Mouse (Mus musculus): ENCODE results near the gene Cela3b. TPM values are rescaled to one million over a fixed set of nuclear protein-coding genes. Genes with fewer than 3 reads are reported as not detected.

Gene Cela3b
- polyA plus RNA-seq, 1 experiment from 2014 or later: not detected

- DNase-seq (ENCODE audit: low spot score): no peak
- Histone ChIP-seq H3K27me3 (ENCODE audit: control insufficient read depth, insufficient read depth, low read length) (no peaks in the 10 kb centered on the region), H3K4me3 (ENCODE audit: low read depth, low read length) (no peak overlapping the region), H3K9ac (ENCODE audit: low read length) (peak overlapping the region; percentile 55; the same call in 1 of the 2 replicates), H3K27ac (ENCODE audit: low read depth, low read length) (no peak overlapping the region), H3K4me1 (replicated peaks; ENCODE audit: control insufficient read depth, insufficient read depth, low read length) (peaks cover 20% of the 10 kb centered on the region), H3K36me3 (ENCODE audit: control insufficient read depth, insufficient read depth, low read length) (no peaks in the 10 kb centered on the region), H3K4me2 (ENCODE audit: low read depth, low read length, severe bottlenecking) (no peak overlapping the region), H3K9me3 (ENCODE audit: control insufficient read depth, low read length) (no peaks in the 10 kb centered on the region)
- 78% methylated on average over 2 of the region's 2 CpGs for WGBS
- ATAC-seq (replicated peaks; ENCODE audit: low FRiP score): no peak
Observed at GRCm38 (mm10) chr4:137467525-137467924, 37.2 kb upstream of the Cela3b start.

GRCm38 (mm10) chr4:137466991-137467390 lies 36.7 kb upstream of the Cela3b start:
- H3K4me1 ChIP-seq (replicated peaks; ENCODE audit: control insufficient read depth, insufficient read depth, low read length): peaks cover 20% of the 10 kb centered on the region
- H3K9me3 ChIP-seq (ENCODE audit: control insufficient read depth, low read length): no peaks in the 10 kb centered on the region
- H3K27me3 ChIP-seq (ENCODE audit: control insufficient read depth, insufficient read depth, low read length): no peaks in the 10 kb centered on the region
- H3K27ac ChIP-seq (ENCODE audit: low read depth, low read length): no peak overlapping the region
- WGBS: 76% methylated on average over 4 of the region's 4 CpGs
- H3K9ac ChIP-seq (ENCODE audit: low read length): no peak overlapping the region
- DNase-seq (ENCODE audit: low spot score) (no peak), ATAC-seq (replicated peaks; ENCODE audit: low FRiP score) (no peak)
- H3K4me3 ChIP-seq (ENCODE audit: low read depth, low read length): no peak overlapping the region
- no peak overlapping the region for H3K4me2 ChIP-seq (ENCODE audit: low read depth, low read length, severe bottlenecking)
- H3K36me3 ChIP-seq (ENCODE audit: control insufficient read depth, insufficient read depth, low read length): no peaks in the 10 kb centered on the region

GRCm38 (mm10) chr4:137465125-137465787 lies 34.9 kb upstream of the Cela3b start:
- H3K4me1 ChIP-seq (replicated peaks; ENCODE audit: control insufficient read depth, insufficient read depth, low read length): peaks cover 17% of the 10 kb centered on the region
- no peak for ATAC-seq (replicated peaks; ENCODE audit: low FRiP score)
- H3K9ac ChIP-seq (ENCODE audit: low read length): no peak overlapping the region
- no peak for DNase-seq (ENCODE audit: low spot score)
- no peaks in the 10 kb centered on the region for H3K9me3 ChIP-seq (ENCODE audit: control insufficient read depth, low read length)
- H3K27ac ChIP-seq (ENCODE audit: low read depth, low read length): no peak overlapping the region
- no peaks in the 10 kb centered on the region for H3K27me3 ChIP-seq (ENCODE audit: control insufficient read depth, insufficient read depth, low read length)
- WGBS: 74% methylated on average over 13 of the region's 13 CpGs
- no peaks in the 10 kb centered on the region for H3K36me3 ChIP-seq (ENCODE audit: control insufficient read depth, insufficient read depth, low read length)
- no peak overlapping the region for H3K4me3 ChIP-seq (ENCODE audit: low read depth, low read length)
- no peak overlapping the region for H3K4me2 ChIP-seq (ENCODE audit: low read depth, low read length, severe bottlenecking)

- Histone ChIP-seq H3K4me3 (ENCODE audit: low read depth, low read length) (no peak overlapping the region), H3K27me3 (ENCODE audit: control insufficient read depth, insufficient read depth, low read length) (no peaks in the 10 kb centered on the region), H3K4me1 (replicated peaks; ENCODE audit: control insufficient read depth, insufficient read depth, low read length) (0 out of 2 replicates have a peak, but pooled peaks cover 2% of the 10 kb centered on the region), H3K4me2 (ENCODE audit: low read depth, low read length, severe bottlenecking) (no peak overlapping the region), H3K36me3 (ENCODE audit: control insufficient read depth, insufficient read depth, low read length) (no peaks in the 10 kb centered on the region), H3K9me3 (ENCODE audit: control insufficient read depth, low read length) (no peaks in the 10 kb centered on the region), H3K27ac (ENCODE audit: low read depth, low read length) (no peak overlapping the region), H3K9ac (ENCODE audit: low read length) (no peak overlapping the region)
- DNase-seq (ENCODE audit: low spot score) (no peak), ATAC-seq (replicated peaks; ENCODE audit: low FRiP score) (no peak)
- 93% methylated on average over 16 of the region's 16 CpGs for WGBS
Observed at GRCm38 (mm10) chr4:137461981-137462690, 31.8 kb upstream of the Cela3b start.

- H3K36me3 ChIP-seq (ENCODE audit: control insufficient read depth, insufficient read depth, low read length): no peaks in the 10 kb centered on the region
- WGBS: 74% methylated on average over 4 of the region's 4 CpGs
- no peaks in the 10 kb centered on the region for H3K27me3 ChIP-seq (ENCODE audit: control insufficient read depth, insufficient read depth, low read length)
- no peak for DNase-seq (ENCODE audit: low spot score)
- H3K4me3 ChIP-seq (ENCODE audit: low read depth, low read length): no peak overlapping the region
- H3K9me3 ChIP-seq (ENCODE audit: control insufficient read depth, low read length): no peaks in the 10 kb centered on the region
- no peak overlapping the region for H3K27ac ChIP-seq (ENCODE audit: low read depth, low read length)
- no peak overlapping the region for H3K4me2 ChIP-seq (ENCODE audit: low read depth, low read length, severe bottlenecking)
- 0 out of 2 replicates have a peak, but pooled peaks cover 2% of the 10 kb centered on the region for H3K4me1 ChIP-seq (replicated peaks; ENCODE audit: control insufficient read depth, insufficient read depth, low read length)
- no peak overlapping the region for H3K9ac ChIP-seq (ENCODE audit: low read length)
- no peak for ATAC-seq (replicated peaks; ENCODE audit: low FRiP score)
Observed at GRCm38 (mm10) chr4:137461217-137461616, 30.9 kb upstream of the Cela3b start.

- Histone ChIP-seq H3K9me3 (ENCODE audit: control insufficient read depth, low read length) (no peaks in the 10 kb centered on the region), H3K27me3 (ENCODE audit: control insufficient read depth, insufficient read depth, low read length) (no peaks in the 10 kb centered on the region), H3K9ac (ENCODE audit: low read length) (no peak overlapping the region), H3K4me1 (replicated peaks; ENCODE audit: control insufficient read depth, insufficient read depth, low read length) (0 out of 2 replicates have a peak, but pooled peaks cover 2% of the 10 kb centered on the region), H3K4me3 (ENCODE audit: low read depth, low read length) (no peak overlapping the region), H3K27ac (ENCODE audit: low read depth, low read length) (no peak overlapping the region), H3K4me2 (ENCODE audit: low read depth, low read length, severe bottlenecking) (no peak overlapping the region), H3K36me3 (ENCODE audit: control insufficient read depth, insufficient read depth, low read length) (no peaks in the 10 kb centered on the region)
- 58% methylated on average over 14 of the region's 14 CpGs for WGBS
- no peak for DNase-seq (ENCODE audit: low spot score)
- ATAC-seq (replicated peaks; ENCODE audit: low FRiP score): no peak
Observed at GRCm38 (mm10) chr4:137460676-137461075, 30.3 kb upstream of the Cela3b start.

GRCm38 (mm10) chr4:137458861-137459260 lies 28.5 kb upstream of the Cela3b start:
- Histone ChIP-seq H3K27ac (ENCODE audit: low read depth, low read length) (no peak overlapping the region), H3K9ac (ENCODE audit: low read length) (no peak overlapping the region), H3K36me3 (ENCODE audit: control insufficient read depth, insufficient read depth, low read length) (no peaks in the 10 kb centered on the region), H3K27me3 (ENCODE audit: control insufficient read depth, insufficient read depth, low read length) (no peaks in the 10 kb centered on the region), H3K9me3 (ENCODE audit: control insufficient read depth, low read length) (no peaks in the 10 kb centered on the region), H3K4me1 (replicated peaks; ENCODE audit: control insufficient read depth, insufficient read depth, low read length) (0 out of 2 replicates have a peak, but pooled peaks cover 2% of the 10 kb centered on the region), H3K4me2 (ENCODE audit: low read depth, low read length, severe bottlenecking) (no peak overlapping the region), H3K4me3 (ENCODE audit: low read depth, low read length) (no peak overlapping the region)
- 77% methylated on average over 5 of the region's 5 CpGs for WGBS
- DNase-seq (ENCODE audit: low spot score) (no peak), ATAC-seq (replicated peaks; ENCODE audit: low FRiP score) (no peak)

- Histone ChIP-seq H3K4me1 (replicated peaks; ENCODE audit: control insufficient read depth, insufficient read depth, low read length) (0 out of 2 replicates have a peak, but pooled peaks cover 2% of the 10 kb centered on the region), H3K4me3 (ENCODE audit: low read depth, low read length) (no peak overlapping the region), H3K36me3 (ENCODE audit: control insufficient read depth, insufficient read depth, low read length) (no peaks in the 10 kb centered on the region), H3K27ac (ENCODE audit: low read depth, low read length) (no peak overlapping the region), H3K9me3 (ENCODE audit: control insufficient read depth, low read length) (no peaks in the 10 kb centered on the region), H3K4me2 (ENCODE audit: low read depth, low read length, severe bottlenecking) (no peak overlapping the region), H3K9ac (ENCODE audit: low read length) (no peak overlapping the region), H3K27me3 (ENCODE audit: control insufficient read depth, insufficient read depth, low read length) (no peaks in the 10 kb centered on the region)
- no peak for ATAC-seq (replicated peaks; ENCODE audit: low FRiP score)
- no peak for DNase-seq (ENCODE audit: low spot score)
- WGBS: 89% methylated on average over 9 of the region's 9 CpGs
Observed at GRCm38 (mm10) chr4:137458310-137458709, 28.0 kb upstream of the Cela3b start.

All from forebrain, embryonic 11.5 days (tissue).